Mouse (Mus musculus): ENCODE data around the gene Mfsd14a. TPM values are rescaled to one million over a fixed set of nuclear protein-coding genes. Genes with fewer than 3 reads are reported as not detected.

The Mfsd14a gene
- 68.6 and 72.2 TPM in 2 replicates for polyA plus RNA-seq (2016; fragmentation: Nextera tagmentation; extraction: Ambion mirVana)

DNA sequence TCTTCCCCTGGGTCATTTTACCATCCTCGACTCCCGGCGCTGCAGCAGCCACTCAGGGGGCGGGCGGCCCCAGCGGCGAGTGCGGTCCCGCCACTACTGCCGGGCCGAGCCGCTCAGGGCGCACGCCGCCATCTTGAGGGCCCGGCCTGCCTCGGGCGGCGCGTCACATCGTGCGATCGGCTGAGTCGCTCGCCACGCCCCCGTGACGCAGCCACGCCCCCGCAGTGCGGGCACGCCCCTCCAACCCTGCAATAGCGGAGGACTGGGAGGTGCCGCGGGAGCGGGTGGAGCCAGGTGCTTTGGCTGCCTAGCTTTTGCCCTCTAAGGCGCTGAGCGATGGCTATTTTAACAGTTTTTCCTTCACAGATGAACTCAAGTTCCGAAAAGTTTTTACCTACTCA is at the start of gene Mfsd14a:
TSS of gene Mfsd14a (minus strand) at position 215 of the 401 bp plus-strand sequence.
- Histone ChIP-seq H3K27ac (peak within 1 kb of the TSS; percentile 92), H3K4me2 (replicated peaks) (peak within 1 kb of the TSS; percentile 77), H3K36me3 (no peaks in the 10 kb centered on the region), H3K4me3 (peak within 1 kb of the TSS; percentile 94), H3K27me3 (replicated peaks) (no peaks in the 10 kb centered on the region), H3K4me1 (peaks cover 21% of the 10 kb centered on the region; the same call in 1 of the 2 replicates), H3K9ac (peak within 1 kb of the TSS; percentile 98), H3K9me3 (no peaks in the 10 kb centered on the region)
- ATAC-seq (ENCODE audit: low FRiP score, low read depth) = peak; percentile 99
- under 1% methylated on average over 39 of the region's 39 CpGs for WGBS

GRCm38 (mm10) chr3:116711624-116712435 is 49.4 kb upstream of the Mfsd14a start:
- Histone ChIP-seq H3K9me3 (no peaks in the 10 kb centered on the region), H3K36me3 (no peaks in the 10 kb centered on the region), H3K4me1 (peaks cover 9% of the 10 kb centered on the region), H3K27ac (peak overlapping the region; percentile 46; the same call in 1 of the 2 replicates), H3K9ac (peak overlapping the region; percentile 86), H3K4me2 (replicated peaks) (peak overlapping the region; percentile 78), H3K4me3 (peak overlapping the region; percentile 83), H3K27me3 (replicated peaks) (peaks cover 4% of the 10 kb centered on the region)
- under 1% methylated on average over 85 of the region's 85 CpGs for WGBS
- peak; percentile 87 for ATAC-seq (ENCODE audit: low FRiP score, low read depth)

- no peak overlapping the region for H3K9ac ChIP-seq
- H3K36me3 ChIP-seq = no peaks in the 10 kb centered on the region
- H3K4me1 ChIP-seq = peaks cover 9% of the 10 kb centered on the region
- 47% methylated on average over 9 of the region's 9 CpGs for WGBS
- H3K9me3 ChIP-seq = no peaks in the 10 kb centered on the region
- H3K27me3 ChIP-seq (replicated peaks) = peaks cover 4% of the 10 kb centered on the region
- ATAC-seq (ENCODE audit: low FRiP score, low read depth) = no peak; the same call in 1 of the 2 replicates
- H3K27ac ChIP-seq = no peak overlapping the region
- peak overlapping the region; percentile 78 for H3K4me2 ChIP-seq (replicated peaks)
- H3K4me3 ChIP-seq = peak overlapping the region; percentile 83; the same call in 1 of the 2 replicates
Measured at GRCm38 (mm10) chr3:116710941-116711340, 48.5 kb upstream of the Mfsd14a start.

DNA sequence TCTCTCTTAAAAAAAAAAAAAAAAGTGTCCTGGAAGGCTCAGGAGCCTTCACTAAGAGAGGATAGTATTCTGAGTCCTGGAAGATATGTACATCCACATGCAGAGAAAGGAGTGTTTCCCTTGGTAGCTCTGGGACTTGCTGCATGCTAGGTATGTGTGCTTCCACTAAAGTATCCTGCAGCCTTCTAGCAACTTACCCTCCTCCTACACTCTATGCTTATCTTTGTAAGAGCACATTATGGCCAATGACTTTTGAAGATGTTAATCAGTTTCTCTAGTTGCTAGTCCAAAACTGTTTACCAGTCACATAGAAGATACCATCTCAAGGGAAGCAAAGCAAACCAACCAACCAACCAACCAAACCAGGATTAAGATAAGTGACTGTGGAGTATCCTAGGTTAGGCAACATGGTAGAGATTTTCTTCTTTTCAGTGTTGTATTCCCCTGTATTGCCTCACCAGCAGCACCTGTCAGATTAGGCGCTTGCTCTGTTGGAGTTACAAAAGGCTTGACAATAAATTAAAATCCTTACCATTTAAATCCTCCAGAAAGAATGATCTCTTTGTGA is 43.2 kb upstream of the Mfsd14a start:
- peaks cover under 1% of the 10 kb centered on the region for H3K4me1 ChIP-seq
- H3K27ac ChIP-seq = no peak overlapping the region
- no peak overlapping the region for H3K4me2 ChIP-seq (replicated peaks)
- 85% methylated on average over 1 of the region's 1 CpGs for WGBS
- H3K27me3 ChIP-seq (replicated peaks) = no peaks in the 10 kb centered on the region
- H3K9ac ChIP-seq = no peak overlapping the region
- H3K9me3 ChIP-seq = no peaks in the 10 kb centered on the region
- no peak overlapping the region for H3K4me3 ChIP-seq
- H3K36me3 ChIP-seq = no peaks in the 10 kb centered on the region
- no peak for ATAC-seq (ENCODE audit: low FRiP score, low read depth)

- 86% methylated on average over 5 of the region's 5 CpGs for WGBS
- no peak overlapping the region for H3K4me3 ChIP-seq
Measured at GRCm38 (mm10) chr3:116703835-116704234, 41.4 kb upstream of the Mfsd14a start.

DNA sequence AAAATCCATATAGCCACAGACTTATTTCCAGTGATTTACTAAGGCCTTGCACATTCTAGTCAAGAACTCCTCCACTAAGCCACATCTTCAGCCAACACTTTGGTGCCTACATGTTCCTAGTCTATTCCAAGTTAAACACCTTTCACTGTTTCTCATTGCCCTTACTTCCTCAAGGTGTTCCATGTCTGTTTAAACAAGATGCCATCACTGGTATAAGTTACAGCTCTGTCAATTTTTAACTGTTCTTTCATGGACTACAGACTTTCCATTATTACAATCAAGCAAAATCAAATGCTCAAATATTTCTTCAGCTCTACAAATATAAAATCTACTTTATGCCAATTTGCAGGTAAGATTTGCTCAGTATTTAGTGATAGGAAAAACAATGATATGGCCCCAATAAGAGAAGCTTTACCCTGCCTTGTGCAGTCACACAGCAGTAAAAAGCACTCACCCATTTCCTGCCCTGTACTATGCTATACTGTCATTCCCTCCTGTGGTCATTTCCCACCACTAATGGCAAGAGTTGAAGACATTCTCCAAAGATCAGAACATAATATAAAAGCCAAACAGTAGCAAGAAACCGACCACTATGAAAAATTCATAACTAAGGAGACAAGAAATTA is 40.3 kb upstream of the Mfsd14a start:
- WGBS = 86% methylated on average over 1 of the region's 1 CpGs
- Histone ChIP-seq H3K9me3 (no peaks in the 10 kb centered on the region), H3K4me2 (replicated peaks) (no peak overlapping the region), H3K27me3 (replicated peaks) (no peaks in the 10 kb centered on the region), H3K27ac (no peak overlapping the region), H3K4me1 (no peaks in the 10 kb centered on the region), H3K9ac (no peak overlapping the region), H3K36me3 (no peaks in the 10 kb centered on the region), H3K4me3 (no peak overlapping the region)
- ATAC-seq (ENCODE audit: low FRiP score, low read depth) = no peak

More at GRCm38 (mm10) chr3:116703835-116704234, 41.4 kb upstream of the Mfsd14a start:
- Histone ChIP-seq H3K4me1 (no peaks in the 10 kb centered on the region), H3K27me3 (replicated peaks) (no peaks in the 10 kb centered on the region), H3K4me2 (replicated peaks) (no peak overlapping the region), H3K27ac (no peak overlapping the region), H3K36me3 (no peaks in the 10 kb centered on the region), H3K9me3 (no peaks in the 10 kb centered on the region), H3K9ac (no peak overlapping the region)
- no peak for ATAC-seq (ENCODE audit: low FRiP score, low read depth)

GRCm38 (mm10) chr3:116701601-116702000 is 39.1 kb upstream of the Mfsd14a start:
- Histone ChIP-seq H3K36me3 (no peaks in the 10 kb centered on the region), H3K27me3 (replicated peaks) (no peaks in the 10 kb centered on the region), H3K4me1 (no peaks in the 10 kb centered on the region), H3K4me2 (replicated peaks) (no peak overlapping the region), H3K27ac (no peak overlapping the region), H3K9me3 (no peaks in the 10 kb centered on the region), H3K4me3 (no peak overlapping the region), H3K9ac (no peak overlapping the region)
- 97% methylated on average over 4 of the region's 4 CpGs for WGBS
- ATAC-seq (ENCODE audit: low FRiP score, low read depth) = no peak

DNA sequence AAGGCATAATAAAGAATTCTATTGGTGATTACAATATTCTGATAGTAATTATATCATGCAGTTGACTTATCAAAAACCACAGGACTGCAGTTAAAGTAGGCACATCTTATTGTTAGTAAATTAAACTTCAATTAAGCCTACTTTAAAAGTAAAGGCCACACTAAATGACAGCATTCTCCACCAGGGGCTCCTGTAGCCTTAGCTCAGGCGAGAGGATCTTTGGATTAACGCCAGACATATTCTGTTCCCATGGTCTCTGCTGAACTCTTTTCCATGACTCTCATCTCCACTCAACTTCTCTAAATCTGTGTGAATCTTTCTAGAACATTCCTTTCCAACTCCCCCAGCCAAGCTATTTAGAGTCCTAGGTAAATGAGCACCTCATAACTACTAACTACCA is 36.3 kb upstream of the Mfsd14a start:
- Histone ChIP-seq H3K9me3 (no peaks in the 10 kb centered on the region), H3K27me3 (replicated peaks) (no peaks in the 10 kb centered on the region), H3K9ac (no peak overlapping the region), H3K4me2 (replicated peaks) (no peak overlapping the region), H3K4me3 (no peak overlapping the region), H3K4me1 (no peaks in the 10 kb centered on the region), H3K27ac (no peak overlapping the region), H3K36me3 (peaks cover 2% of the 10 kb centered on the region; the same call in 1 of the 2 replicates)
- WGBS = 95% methylated on average over 2 of the region's 2 CpGs
- ATAC-seq (ENCODE audit: low FRiP score, low read depth) = no peak

GRCm38 (mm10) chr3:116695666-116695985 is 33.1 kb upstream of the Mfsd14a start:
- 91% methylated on average over 2 of the region's 2 CpGs for WGBS
- Histone ChIP-seq H3K9me3 (no peaks in the 10 kb centered on the region), H3K36me3 (peaks cover 3% of the 10 kb centered on the region; the same call in 1 of the 2 replicates), H3K4me3 (no peak overlapping the region), H3K4me1 (no peaks in the 10 kb centered on the region), H3K27me3 (replicated peaks) (no peaks in the 10 kb centered on the region), H3K9ac (no peak overlapping the region), H3K4me2 (replicated peaks) (no peak overlapping the region), H3K27ac (no peak overlapping the region)
- ATAC-seq (ENCODE audit: low FRiP score, low read depth) = no peak

GRCm38 (mm10) chr3:116694955-116695665 is 32.6 kb upstream of the Mfsd14a start:
- Histone ChIP-seq H3K4me2 (replicated peaks) (no peak overlapping the region), H3K4me3 (no peak overlapping the region), H3K9ac (no peak overlapping the region), H3K36me3 (peaks cover 3% of the 10 kb centered on the region; the same call in 1 of the 2 replicates), H3K9me3 (no peaks in the 10 kb centered on the region), H3K4me1 (no peaks in the 10 kb centered on the region), H3K27ac (no peak overlapping the region), H3K27me3 (replicated peaks) (no peaks in the 10 kb centered on the region)
- WGBS = 93% methylated on average over 8 of the region's 8 CpGs
- no peak for ATAC-seq (ENCODE audit: low FRiP score, low read depth)

- Histone ChIP-seq H3K4me3 (no peak overlapping the region), H3K4me1 (no peaks in the 10 kb centered on the region), H3K4me2 (replicated peaks) (no peak overlapping the region), H3K27ac (no peak overlapping the region), H3K9ac (no peak overlapping the region), H3K27me3 (replicated peaks) (no peaks in the 10 kb centered on the region), H3K9me3 (no peaks in the 10 kb centered on the region), H3K36me3 (peaks cover 3% of the 10 kb centered on the region; the same call in 1 of the 2 replicates)
- ATAC-seq (ENCODE audit: low FRiP score, low read depth) = no peak
- 90% methylated on average over 3 of the region's 3 CpGs for WGBS
Measured at GRCm38 (mm10) chr3:116694312-116694711, 31.8 kb upstream of the Mfsd14a start.

DNA sequence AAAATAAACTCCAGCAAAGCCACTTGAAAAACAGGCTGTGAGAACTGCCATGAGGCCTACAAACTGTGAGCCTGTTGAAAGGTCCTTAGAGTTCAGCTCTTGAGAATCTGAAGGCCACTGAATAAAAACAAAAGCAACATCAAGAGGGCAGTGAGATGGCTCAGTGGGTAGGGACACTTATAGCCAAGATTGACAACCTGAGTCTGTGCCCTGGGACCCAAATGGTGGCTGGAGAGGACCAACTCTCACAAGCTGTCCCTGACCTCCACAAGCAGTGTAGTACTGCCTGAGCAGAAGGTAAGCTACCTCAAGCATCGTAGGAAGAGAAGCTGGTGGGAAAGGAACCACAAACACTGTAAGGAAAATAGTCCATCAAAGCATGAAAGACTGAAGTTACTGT is 18.7 kb upstream of the Mfsd14a start, which contains the start of gene Gm43191:
TSS of gene Gm43191 (minus strand) at position 101 of the 400 bp plus-strand sequence.
- H3K9ac ChIP-seq = no peak within 1 kb of the TSS
- 96% methylated on average over 1 of the region's 1 CpGs for WGBS
- H3K4me3 ChIP-seq = no peak within 1 kb of the TSS
- no peaks in the 10 kb centered on the region; the same call in 1 of the 2 replicates for H3K36me3 ChIP-seq
- ATAC-seq (ENCODE audit: low FRiP score, low read depth) = no peak
- H3K4me2 ChIP-seq (replicated peaks) = no peak within 1 kb of the TSS
- no peak within 1 kb of the TSS for H3K27ac ChIP-seq
- no peaks in the 10 kb centered on the region for H3K4me1 ChIP-seq
- H3K27me3 ChIP-seq (replicated peaks) = no peaks in the 10 kb centered on the region
- no peaks in the 10 kb centered on the region for H3K9me3 ChIP-seq

Data from neural tube, embryonic 12.5 days (tissue).